Mouse (Mus musculus) CH12.LX (cell line): ENCODE data around the gene Olfr986. TPM values are rescaled to one million over a fixed set of nuclear protein-coding genes. Genes with fewer than 3 reads are reported as not detected.

Experiments
- DNase-seq: peaks from one replicate; pipeline ENCODE4 v3.0.0-alpha.2; 2013; ENCODE audit errors: extremely low read depth
- H3K27ac ChIP-seq: 2 replicates; pipeline ENCODE4 v1.5.1; 2012; ENCODE audit warnings: low read depth, mild to moderate bottlenecking, control low read depth, moderate library complexity; ENCODE audit not compliant: insufficient read depth
- H3K27me3 ChIP-seq: replicated peaks from 2 replicates; pipeline ENCODE3; 2012; ENCODE audit warnings: inconsistent platforms
- H3K36me3 ChIP-seq, 2 experiments: replicated peaks in 1 of 2; 2 replicates each; pipeline versions ENCODE3 to v1.6.1; 2012; ENCODE audit warnings: inconsistent platforms in 1 of 2, low read length in 1 of 2, mild to moderate bottlenecking in 1 of 2, mixed read lengths in 1 of 2, moderate library complexity in 1 of 2; ENCODE audit not compliant: control insufficient read depth in 1 of 2, insufficient read depth in 1 of 2
- H3K4me1 ChIP-seq, 2 experiments: 2 replicates each; pipeline ENCODE4 v1.6.1; 2012; ENCODE audit warnings: inconsistent platforms in 1 of 2, moderate library complexity in 1 of 2; ENCODE audit not compliant: insufficient read depth in 2 of 2, control insufficient read depth in 1 of 2
- H3K4me2 ChIP-seq: 2 replicates; pipeline ENCODE4 v1.6.1; 2012; ENCODE audit warnings: low read depth, mild to moderate bottlenecking, control low read depth; ENCODE audit not compliant: poor library complexity, insufficient read depth, severe bottlenecking
- H3K4me3 ChIP-seq, 3 experiments: fragments of 150-350 bp in 1 of 3; sonication (generic) in 1 of 3; replicated peaks in 1 of 3; 2 replicates each; pipeline versions ENCODE3 to v1.5.1; 2011 to 2012; ENCODE audit warnings: low read depth in 2 of 3, low read length in 2 of 3, mild to moderate bottlenecking in 2 of 3, moderate library complexity in 2 of 3, control low read depth in 1 of 3, improper control_type of control experiment in 1 of 3, inconsistent platforms in 1 of 3, mixed read lengths in 1 of 3; ENCODE audit not compliant: poor library complexity in 1 of 3
- H3K79me2 ChIP-seq: replicated peaks from 2 replicates; pipeline ENCODE4 v1.6.1; 2012; ENCODE audit warnings: mild to moderate bottlenecking, moderate library complexity; ENCODE audit not compliant: control insufficient read depth, poor library complexity, insufficient read depth, severe bottlenecking; ENCODE audit errors: extremely low read depth
- H3K9ac ChIP-seq: 2 replicates; pipeline ENCODE4 v1.6.1; 2012; ENCODE audit warnings: low read depth, mild to moderate bottlenecking, control low read depth, moderate library complexity; ENCODE audit not compliant: insufficient read depth
- H3K9me3 ChIP-seq: replicated peaks from 2 replicates; pipeline ENCODE3; 2012; ENCODE audit warnings: low read length, inconsistent platforms, mixed read lengths
- BHLHE40 ChIP-seq: IDR thresholded peaks from 2 replicates; pipeline ENCODE4 v1.6.1; 2011; ENCODE audit warnings: mild to moderate bottlenecking, low read depth, low read length, improper control_type of control experiment
- CHD1 ChIP-seq: IDR thresholded peaks from 2 replicates; pipeline ENCODE4 v1.6.1; 2012; ENCODE audit warnings: low read depth, low read length, improper control_type of control experiment, inconsistent platforms
- CHD2 ChIP-seq: IDR thresholded peaks from 2 replicates; pipeline ENCODE4 v1.6.1; 2011; ENCODE audit warnings: low read length, improper control_type of control experiment
- CTCF ChIP-seq, 2 experiments: IDR thresholded peaks in 1 of 2; conservative IDR thresholded peaks in 1 of 2; 2 replicates each; pipeline ENCODE4 v1.5.1; 2011 to 2012; ENCODE audit warnings: low read depth in 2 of 2, low read length in 2 of 2, improper control_type of control experiment in 1 of 2, inconsistent platforms in 1 of 2, mild to moderate bottlenecking in 1 of 2, moderate library complexity in 1 of 2
- ELF1 ChIP-seq: IDR thresholded peaks from 2 replicates; pipeline ENCODE4 v1.6.1; 2014; ENCODE audit warnings: low read depth, mild to moderate bottlenecking, inconsistent platforms, low read length, improper control_type of control experiment
- EP300 ChIP-seq: IDR thresholded peaks from 2 replicates; pipeline ENCODE4 v1.6.1; 2011; ENCODE audit warnings: low read length, improper control_type of control experiment
- ETS1 ChIP-seq: conservative IDR thresholded peaks from 2 replicates; pipeline ENCODE4 v1.6.1; 2012; ENCODE audit warnings: low read depth, mild to moderate bottlenecking, inconsistent platforms, low read length, improper control_type of control experiment, moderate library complexity
- HCFC1 ChIP-seq: IDR thresholded peaks from 2 replicates; pipeline ENCODE4 v1.6.1; 2012; ENCODE audit warnings: low read depth, mild to moderate bottlenecking, inconsistent platforms, low read length, improper control_type of control experiment
- IRF4 ChIP-seq: IDR thresholded peaks from 2 replicates; pipeline ENCODE4 v1.6.1; 2014; ENCODE audit warnings: low read depth, mild to moderate bottlenecking, inconsistent platforms, low read length, improper control_type of control experiment
- JUND ChIP-seq: conservative IDR thresholded peaks from 2 replicates; pipeline ENCODE4 v1.6.1; 2011; ENCODE audit warnings: low read depth, low read length, improper control_type of control experiment
- KAT2A ChIP-seq: IDR thresholded peaks from 2 replicates; pipeline ENCODE4 v1.6.1; 2012; ENCODE audit warnings: low read length, improper control_type of control experiment, inconsistent platforms; ENCODE audit not compliant: insufficient replicate concordance
- MAFK ChIP-seq: IDR thresholded peaks from 2 replicates; pipeline ENCODE4 v1.6.1; 2011; ENCODE audit warnings: low read length, improper control_type of control experiment; ENCODE audit not compliant: insufficient replicate concordance
- MAX ChIP-seq: IDR thresholded peaks from 2 replicates; pipeline ENCODE4 v1.6.1; 2011; ENCODE audit warnings: low read length, improper control_type of control experiment
- MEF2A ChIP-seq: IDR thresholded peaks from 2 replicates; pipeline ENCODE4 v1.6.1; 2014; ENCODE audit warnings: low read depth, mild to moderate bottlenecking, inconsistent platforms, low read length, improper control_type of control experiment, borderline replicate concordance
- MYC ChIP-seq: IDR thresholded peaks from 2 replicates; pipeline ENCODE4 v1.6.1; 2011; ENCODE audit warnings: low read depth, mild to moderate bottlenecking, improper control_type of control experiment, low read length
- PAX5 ChIP-seq: IDR thresholded peaks from 2 replicates; pipeline ENCODE4 v1.6.1; 2012; ENCODE audit warnings: low read length, inconsistent platforms, mixed read lengths
- RAD21 ChIP-seq: IDR thresholded peaks from 2 replicates; pipeline ENCODE4 v1.6.1; 2011; ENCODE audit warnings: low read depth, mild to moderate bottlenecking, low read length, improper control_type of control experiment, moderate library complexity
- RCOR1 ChIP-seq: conservative IDR thresholded peaks from 2 replicates; pipeline ENCODE4 v1.6.1; 2012; ENCODE audit warnings: low read depth, mild to moderate bottlenecking, inconsistent platforms, low read length, improper control_type of control experiment
- SMC3 ChIP-seq: IDR thresholded peaks from 2 replicates; pipeline ENCODE4 v1.6.1; 2011; ENCODE audit warnings: low read depth, low read length, improper control_type of control experiment
- TBP ChIP-seq: conservative IDR thresholded peaks from 2 replicates; pipeline ENCODE4 v1.6.1; 2011; ENCODE audit warnings: low read depth, low read length, improper control_type of control experiment
- TCF12 ChIP-seq: IDR thresholded peaks from 2 replicates; pipeline ENCODE4 v1.6.1; 2014; ENCODE audit warnings: low read depth, mild to moderate bottlenecking, inconsistent platforms, low read length, improper control_type of control experiment
- ZMIZ1 ChIP-seq: IDR thresholded peaks from 2 replicates; pipeline ENCODE4 v1.6.1; 2012; ENCODE audit warnings: low read depth, mild to moderate bottlenecking, inconsistent platforms, low read length, improper control_type of control experiment
- ZNF384 ChIP-seq: IDR thresholded peaks from 2 replicates; pipeline ENCODE4 v1.6.1; 2012; ENCODE audit warnings: low read depth, low read length, improper control_type of control experiment, inconsistent platforms
- dilution Hi-C: fragments of 300-500 bp; cut with MboI; formaldehyde crosslinking; loops from 2 replicates; pipeline ENCODE4 v1.14.3; 2020; ENCODE audit warnings: low sequenced_read_pairs; ENCODE audit not compliant: extremely low pct_unique_long_range_greater_than_20kb, extremely low pct_ligation_motif_present
- in situ Hi-C: fragments of 300-500 bp; cut with MboI; formaldehyde crosslinking; loops from 3 replicates; pipeline ENCODE4 v1.14.3; 2019; ENCODE audit warnings: low sequenced_read_pairs, low pct_ligation_motif_present, low pct_unique_long_range_greater_than_20kb, mixed read lengths
- polyA plus RNA-seq: library from polyadenylated mRNA; unstranded; fragments of >175 nt; gene quantifications from 2 replicates; pipeline ENCODE4 v1.2.1, GENCODE M21; 2012; ENCODE audit warnings: low read depth; ENCODE audit not compliant: insufficient read length
- total RNA-seq, 2 experiments: library from RNA; depleted of rRNA; stranded (reverse); fragments of 300-350 nt in 1 of 2; fragments of >200 nt in 1 of 2; gene quantifications; 2 replicates each; pipeline ENCODE4 v1.2.3; 2012 to 2014

Olfr986 gene
- total and polyA plus RNA-seq, 3 experiments, result 0.04 TPM; not detected in 2

GRCm38 (mm10) chr9:40214058-40214457 is 33.3 kb downstream of the Olfr986 start:
- in situ Hi-C loops (no loop called here), dilution Hi-C loops (no loop called here)
- DNase-seq, result no peak
- Histone ChIP-seq H3K9ac (no peak overlapping the region), H3K27ac (no peak overlapping the region), H3K79me2 (no peaks in the 10 kb centered on the region), H3K27me3 (no peaks in the 10 kb centered on the region), H3K36me3 (peaks cover 27 to 41% of the 10 kb centered on the region in 2 experiments), H3K4me1 (0 out of 4 replicates have a peak, but pooled peaks cover 0 to 2% of the 10 kb centered on the region in 2 experiments), H3K4me3 (no peak overlapping the region), H3K9me3 (no peaks in the 10 kb centered on the region), H3K4me2 (no peak overlapping the region)
- TF ChIP-seq MAFK (0 out of 2 replicates have a peak, but pooled peaks have one; percentile 55), RAD21 (no peak), EP300 (no peak), SMC3 (no peak), TCF12 (no peak), MEF2A (no peak), BHLHE40 (no peak)

- in situ Hi-C loops, result no loop called here
- H3K9me3 ChIP-seq, result no peaks in the 10 kb centered on the region
- H3K4me1 ChIP-seq, result 0 out of 4 replicates have a peak, but pooled peaks cover 0 to 2% of the 10 kb centered on the region in 2 experiments
- no peaks in the 10 kb centered on the region for H3K27me3 ChIP-seq
- no peaks in the 10 kb centered on the region for H3K79me2 ChIP-seq
- H3K27ac ChIP-seq, result no peak overlapping the region
- no peak for DNase-seq
- dilution Hi-C loops, result no loop called here
- peaks cover 9 to 15% of the 10 kb centered on the region in 2 experiments for H3K36me3 ChIP-seq
- no peak overlapping the region for H3K9ac ChIP-seq
- TF ChIP-seq CHD2, result no peak
- no peak for TF ChIP-seq RCOR1
- no peak for TF ChIP-seq TBP
- TF ChIP-seq MAX, result no peak
- TF ChIP-seq IRF4, result no peak
- TF ChIP-seq BHLHE40, result no peak
- no peak for TF ChIP-seq ETS1
- no peak for TF ChIP-seq ZMIZ1
- no peak for TF ChIP-seq JUND
- no peak for TF ChIP-seq CHD1
- TF ChIP-seq MYC, result no peak
- TF ChIP-seq HCFC1, result no peak
- no peak for TF ChIP-seq PAX5
- TF ChIP-seq ZNF384, result no peak
- no peak for TF ChIP-seq ELF1
- TF ChIP-seq SMC3, result no peak
- TF ChIP-seq KAT2A, result no peak
- no peak for TF ChIP-seq CTCF (conservative IDR thresholded peaks at IDR 0.05 in 1 of 2, IDR thresholded peaks at IDR 0.05 in 1 of 2; ENCODE audit: low read depth in 2 of 2, low read length in 2 of 2)
- no peak overlapping the region for H3K4me2 ChIP-seq
- no peak overlapping the region for H3K4me3 ChIP-seq
Measured at GRCm38 (mm10) chr9:40216651-40217050, 35.9 kb downstream of the Olfr986 start.
